Mouse (Mus musculus) thymus, adult 2 months (tissue): ENCODE results near the gene Krt33a. TPM values are rescaled to one million over a fixed set of nuclear protein-coding genes. Genes with fewer than 3 reads are reported as not detected.

ENCODE experiments used
- DNase-seq: peaks from one replicate; pipeline ENCODE4 v3.0.0; 2021
- H3K27ac ChIP-seq: fragments of 200-500 bp; 2 replicates; pipeline ENCODE4 v1.5.1; 2012; ENCODE audit warnings: low read length, control low read depth; ENCODE audit not compliant: control insufficient read depth, insufficient read depth
- H3K27me3 ChIP-seq: fragments of 200-500 bp; 2 replicates; pipeline ENCODE4 v1.6.1; 2012; ENCODE audit warnings: mild to moderate bottlenecking, low read length, moderate library complexity, mixed read lengths; ENCODE audit not compliant: control insufficient read depth, insufficient read depth
- H3K36me3 ChIP-seq: fragments of 200-500 bp; 2 replicates; pipeline ENCODE4 v1.6.1; 2012; ENCODE audit warnings: mild to moderate bottlenecking, low read length, moderate library complexity; ENCODE audit not compliant: control insufficient read depth, insufficient read depth
- H3K4me1 ChIP-seq: fragments of 200-500 bp; replicated peaks from 2 replicates; pipeline ENCODE4 v1.6.1; 2012; ENCODE audit warnings: low read length; ENCODE audit not compliant: control insufficient read depth, insufficient read depth
- H3K4me3 ChIP-seq: fragments of 200-500 bp; 2 replicates; pipeline ENCODE4 v1.5.1; 2012; ENCODE audit warnings: mild to moderate bottlenecking, low read length, control low read depth, moderate library complexity; ENCODE audit not compliant: control insufficient read depth, insufficient read depth
- CTCF ChIP-seq: fragments of 200-500 bp; IDR thresholded peaks from 2 replicates; pipeline ENCODE4 v1.5.1; 2012; ENCODE audit warnings: mild to moderate bottlenecking, control low read depth, low read length, moderate library complexity, borderline replicate concordance; ENCODE audit not compliant: control insufficient read depth, poor library complexity, insufficient read depth; ENCODE audit errors: extremely low read depth
- POLR2A ChIP-seq: fragments of 200-500 bp; IDR thresholded peaks from 2 replicates; pipeline ENCODE4 v1.6.1; 2012; ENCODE audit warnings: mild to moderate bottlenecking, low read length, control low read depth, moderate library complexity; ENCODE audit not compliant: control insufficient read depth, poor library complexity, insufficient read depth; ENCODE audit errors: extremely low read depth
- WGBS: fragments of 180-500 bp; shearing (Covaris S2); methylation state at CpG from one replicate; pipeline ENCODE4 v1.1.7; 2018; 5-methylcytosine and 5-hydroxymethylcytosine counted together
- polyA plus RNA-seq: library from polyadenylated mRNA; depleted of rRNA; stranded (reverse); fragments of >200 nt; gene quantifications from 2 replicates; pipeline ENCODE4 v1.2.3, GENCODE M21; 2012

The Krt33a gene
- polyA plus RNA-seq, 1 experiment = 0.11 TPM

GRCm38 (mm10) chr11:99990571-99990970 lies 25.4 kb downstream of the Krt33a start:
- Histone ChIP-seq H3K4me1 (no peaks in the 10 kb centered on the region), H3K27me3 (no peaks in the 10 kb centered on the region), H3K4me3 (no peak overlapping the region), H3K36me3 (no peaks in the 10 kb centered on the region), H3K27ac (no peak overlapping the region)
- no peak for TF ChIP-seq CTCF
- TF ChIP-seq POLR2A = no peak
- DNase-seq = no peak
- 91% methylated on average over 3 of the region's 3 CpGs for WGBS

DNA sequence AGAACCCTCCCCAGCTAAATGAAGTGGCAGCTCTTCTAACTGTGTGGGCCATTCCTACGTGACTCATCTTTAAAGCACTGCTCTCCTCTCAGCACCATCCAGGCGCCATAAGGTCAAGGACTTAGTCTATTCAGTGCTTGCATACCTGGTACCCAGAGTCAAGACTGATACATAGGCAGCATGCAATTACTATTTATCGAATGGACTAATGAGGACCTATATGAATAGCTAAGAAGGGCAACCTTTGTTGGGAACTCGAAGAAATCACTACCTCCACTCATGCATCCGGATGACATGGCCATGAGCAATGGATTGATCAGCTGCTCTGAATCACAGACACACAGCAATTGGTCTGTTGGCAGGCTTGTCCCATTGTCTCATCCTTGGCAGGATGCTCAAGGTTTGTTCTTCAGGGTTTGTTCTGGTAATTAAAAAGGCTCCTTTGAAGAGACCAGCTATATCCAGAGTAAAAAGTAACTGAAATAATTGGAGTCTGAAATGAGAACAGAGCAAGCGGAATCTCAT lies 26.1 kb downstream of the Krt33a start:
- TF ChIP-seq POLR2A = no peak
- no peak for TF ChIP-seq CTCF
- Histone ChIP-seq H3K4me1 (no peaks in the 10 kb centered on the region), H3K27ac (no peak overlapping the region), H3K36me3 (no peaks in the 10 kb centered on the region), H3K4me3 (no peak overlapping the region), H3K27me3 (no peaks in the 10 kb centered on the region)
- DNase-seq = no peak
- WGBS = 91% methylated on average over 6 of the region's 6 CpGs

GRCm38 (mm10) chr11:99988530-99988929 lies 27.5 kb downstream of the Krt33a start:
- no peak for DNase-seq
- 94% methylated on average over 3 of the region's 3 CpGs for WGBS
- no peaks in the 10 kb centered on the region for H3K27me3 ChIP-seq
- H3K27ac ChIP-seq = no peak overlapping the region
- H3K4me3 ChIP-seq = no peak overlapping the region
- TF ChIP-seq POLR2A (no peak), CTCF (no peak)
- no peaks in the 10 kb centered on the region for H3K36me3 ChIP-seq
- no peaks in the 10 kb centered on the region for H3K4me1 ChIP-seq

DNA sequence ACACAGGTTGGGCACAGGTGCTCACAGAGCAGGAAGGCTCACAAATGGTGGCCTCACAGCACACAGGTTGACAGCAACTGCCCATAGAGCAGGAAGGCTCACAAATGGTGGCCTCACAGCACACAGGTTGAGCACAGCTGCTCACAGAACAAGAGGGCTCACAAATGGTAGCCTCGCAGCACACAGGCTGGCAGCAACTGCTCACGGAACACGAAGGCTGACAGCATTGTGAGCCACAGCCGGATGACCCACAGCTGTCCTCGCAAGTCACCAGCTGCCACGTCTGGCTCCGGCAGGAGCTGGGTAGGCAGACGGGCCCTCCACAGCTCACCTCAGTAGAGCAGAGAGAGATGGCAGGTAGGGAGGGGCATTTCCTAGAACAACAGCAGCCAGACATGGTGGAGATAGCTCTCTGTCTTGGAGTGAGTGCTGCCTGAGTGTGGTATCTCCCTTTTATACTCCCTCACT lies 29.8 kb downstream of the Krt33a start, which contains the start of gene Krtap16-1:
TSS of gene Krtap16-1 (minus strand) at position 418 of the 468 bp plus-strand sequence.
- no peak within 1 kb of the TSS for H3K27ac ChIP-seq
- H3K27me3 ChIP-seq = no peaks in the 10 kb centered on the region
- no peaks in the 10 kb centered on the region for H3K36me3 ChIP-seq
- no peak within 1 kb of the TSS for H3K4me3 ChIP-seq
- no peaks in the 10 kb centered on the region for H3K4me1 ChIP-seq
- DNase-seq = no peak
- WGBS = 92% methylated on average over 8 of the region's 8 CpGs
- TF ChIP-seq POLR2A = no peak

DNA sequence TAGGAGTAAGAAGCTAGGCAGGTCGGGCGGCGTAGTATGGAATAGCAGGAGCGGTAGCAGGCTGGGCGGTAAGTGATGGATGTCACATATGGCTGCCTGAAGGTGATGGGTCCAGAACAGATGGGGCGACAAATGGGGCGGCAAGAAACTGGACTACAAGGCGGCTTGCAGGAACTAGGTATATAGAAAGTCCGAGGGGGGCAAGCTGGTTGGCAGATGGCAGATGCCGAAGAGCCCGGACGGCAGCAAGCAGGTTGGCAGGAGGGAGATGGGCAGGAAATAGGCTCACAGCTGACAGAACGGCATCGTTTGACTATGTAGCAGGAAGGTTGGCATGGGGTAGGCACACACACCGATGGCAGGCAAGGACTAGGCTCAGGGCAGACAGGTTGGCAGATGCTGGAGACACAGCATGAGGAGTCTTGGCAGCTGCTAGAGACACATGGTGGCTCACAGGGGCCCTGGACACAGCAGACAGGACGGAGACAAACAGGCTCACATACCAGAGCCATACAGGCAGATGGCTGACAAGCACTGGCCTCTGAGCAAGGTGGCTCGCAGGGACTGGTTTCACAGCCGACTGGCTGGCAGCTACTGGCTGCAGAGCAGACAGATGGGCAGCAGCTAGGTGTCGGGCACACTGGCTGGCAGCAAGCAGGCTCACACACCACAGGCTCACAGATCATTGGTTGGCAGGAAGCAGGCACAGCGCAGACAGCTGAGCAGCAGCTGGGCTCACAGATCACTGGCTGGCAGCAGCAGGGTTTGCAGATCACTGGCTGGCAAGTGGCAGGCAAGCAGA lies 30.5 kb downstream of the Krt33a start:
- no peaks in the 10 kb centered on the region for H3K27me3 ChIP-seq
- H3K27ac ChIP-seq = no peak overlapping the region
- TF ChIP-seq POLR2A = no peak
- 85% methylated on average over 20 of the region's 20 CpGs for WGBS
- H3K4me1 ChIP-seq = no peaks in the 10 kb centered on the region
- H3K4me3 ChIP-seq = no peak overlapping the region
- H3K36me3 ChIP-seq = no peaks in the 10 kb centered on the region
- DNase-seq = no peak

DNA sequence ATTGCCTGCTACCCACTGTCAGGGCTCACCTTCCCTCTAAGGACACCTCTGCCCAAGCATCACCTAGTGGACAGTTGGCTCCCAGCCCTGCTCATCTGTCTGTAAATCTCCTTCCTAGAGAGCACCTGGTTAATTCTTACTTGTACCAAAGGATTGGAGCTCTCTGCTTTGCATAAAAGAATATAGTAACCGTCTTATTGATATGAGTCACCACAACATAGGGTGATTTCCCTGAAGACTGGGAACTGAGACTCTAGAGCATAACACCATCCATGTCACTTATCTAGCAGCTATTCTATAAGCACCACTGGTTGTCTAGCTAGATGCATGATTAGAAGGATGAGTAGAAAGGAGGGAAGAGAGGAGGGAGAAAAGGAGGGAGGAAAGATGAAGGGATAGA lies 32.6 kb downstream of the Krt33a start:
- no peak for TF ChIP-seq CTCF
- no peak for TF ChIP-seq POLR2A
- no peaks in the 10 kb centered on the region for H3K36me3 ChIP-seq
- 93% methylated on average over 1 of the region's 1 CpGs for WGBS
- H3K27ac ChIP-seq = no peak overlapping the region
- H3K4me1 ChIP-seq = no peaks in the 10 kb centered on the region
- H3K27me3 ChIP-seq = no peaks in the 10 kb centered on the region
- no peak overlapping the region for H3K4me3 ChIP-seq
- DNase-seq = no peak

DNA sequence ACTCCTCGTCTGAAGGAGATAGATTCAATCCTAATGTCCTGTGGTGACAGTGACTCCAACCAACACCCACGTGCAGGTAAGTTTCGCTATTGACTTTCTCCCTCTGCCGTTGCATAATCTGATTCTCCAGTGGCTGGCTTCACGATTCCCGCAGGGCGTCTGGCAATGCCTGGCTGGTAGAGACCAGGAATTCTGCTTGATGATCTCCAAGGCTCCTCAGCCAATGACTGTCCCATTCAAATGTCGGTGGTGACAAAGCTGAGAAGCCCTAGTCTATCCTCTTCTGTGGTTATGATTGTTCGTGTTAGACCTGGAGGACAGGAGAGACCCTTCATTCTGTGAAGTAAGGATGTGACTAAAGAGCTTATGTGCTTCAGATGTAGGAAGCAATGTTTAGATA lies 33.3 kb downstream of the Krt33a start:
- Histone ChIP-seq H3K27ac (no peak overlapping the region), H3K4me1 (no peaks in the 10 kb centered on the region), H3K36me3 (no peaks in the 10 kb centered on the region), H3K4me3 (no peak overlapping the region), H3K27me3 (no peaks in the 10 kb centered on the region)
- 94% methylated on average over 9 of the region's 9 CpGs for WGBS
- TF ChIP-seq CTCF (no peak), POLR2A (no peak)
- no peak for DNase-seq
